ENCODE assay signal across 11 mouse cellular contexts in genomic region chr11:45855407-45856148, GRCm38 (mm10). TPM values are rescaled to one million over a fixed set of nuclear protein-coding genes. Genes with fewer than 3 reads are reported as not detected.
DNase-seq lines count a peak whose midpoint lies in the region; ATAC-seq and TF ChIP-seq lines count a peak whose summit lies in the region.
"Had no signal": no experiment of that assay in that cellular context is flagged by ENCODE, and none has a peak within 500 bp of the region (broad histone marks: within the 10 kb centered on the region; RNA-seq: fewer than 3 reads in every experiment).

No protein-coding gene starts in this region.

- peak; percentile 7 for DNase-seq in adrenal gland, postnatal 10 days
- DNase-seq in adrenal gland, postnatal 14 days: no peak
- no peak for DNase-seq in lung, postnatal 0 days (ENCODE audit: low spot score)
- DNase-seq in lung, adult 2 months: no peak
- DNase-seq in kidney, postnatal 25 days: peak; percentile 49 to 68
- DNase-seq in thymus, adult 18-20 months: no peak
- DNase-seq in embryo, embryonic 11 days: no peak
- DNase-seq: cerebellum, postnatal 10 days had no signal

- H3K36me3 ChIP-seq in lung, postnatal 0 days (ENCODE audit: insufficient read depth, low read length): no peaks in the 10 kb centered on the region
- no peaks in the 10 kb centered on the region for H3K36me3 ChIP-seq in stomach, embryonic 15.5 days
- H3K36me3 ChIP-seq: forebrain, embryonic 15.5 days had no signal

- TF ChIP-seq POLR2A in lung, adult 2 months (IDR thresholded peaks at IDR 0.05; ENCODE audit: borderline replicate concordance, extremely low read depth, low read depth, low read length): no peak

- H3K9ac ChIP-seq in lung, postnatal 0 days (replicated peaks; ENCODE audit: low read depth): no peak overlapping the region
- no peak overlapping the region for H3K9ac ChIP-seq in stomach, embryonic 15.5 days
- H3K9ac ChIP-seq: forebrain, embryonic 15.5 days had no signal

- H3K4me3 ChIP-seq in lung, postnatal 0 days (ENCODE audit: low read depth, low read length): no peak overlapping the region
- no peak overlapping the region for H3K4me3 ChIP-seq in lung, adult 2 months (replicated peaks; ENCODE audit: extremely low read depth, low read depth, low read length)
- no peak overlapping the region for H3K4me3 ChIP-seq in stomach, embryonic 15.5 days (replicated peaks)
- H3K4me3 ChIP-seq: forebrain, embryonic 15.5 days; myocyte had no signal

- no peak for ATAC-seq in lung, postnatal 0 days
- ATAC-seq in stomach, embryonic 15.5 days (ENCODE audit: insufficient read depth, low FRiP score, low read depth): peak; percentile 44
- ATAC-seq: forebrain, embryonic 15.5 days had no signal

- H3K9me3 ChIP-seq in lung, postnatal 0 days (ENCODE audit: low read length): no peaks in the 10 kb centered on the region
- H3K9me3 ChIP-seq in stomach, embryonic 15.5 days: no peaks in the 10 kb centered on the region
- H3K9me3 ChIP-seq: forebrain, embryonic 15.5 days had no signal

- H3K27me3 ChIP-seq in lung, postnatal 0 days (replicated peaks; ENCODE audit: insufficient read depth, low read length): no peaks in the 10 kb centered on the region
- H3K27me3 ChIP-seq in stomach, embryonic 15.5 days (replicated peaks): no peaks in the 10 kb centered on the region
- H3K27me3 ChIP-seq: forebrain, embryonic 15.5 days had no signal

- no peak for TF ChIP-seq CTCF in lung, postnatal 0 days (IDR thresholded peaks at IDR 0.05)
- no peak for TF ChIP-seq CTCF in lung, adult 2 months (IDR thresholded peaks at IDR 0.05; ENCODE audit: insufficient read depth, low read length)

- no peak for TF ChIP-seq EP300 in lung, postnatal 0 days (IDR thresholded peaks at IDR 0.05)

- peak overlapping the region; percentile 45 for H3K27ac ChIP-seq in lung, postnatal 0 days (ENCODE audit: low read length)
- H3K27ac ChIP-seq in stomach, embryonic 15.5 days: peak overlapping the region; percentile 48
- H3K27ac ChIP-seq: forebrain, embryonic 15.5 days had no signal

- 31% methylated on average over 7 of the region's 7 CpGs for WGBS in lung, postnatal 0 days
- 30% methylated on average over 7 of the region's 7 CpGs for whole genome bisulfite sequencing in lung, adult 2 months
- WGBS in stomach, embryonic 15.5 days: 36% methylated on average over 7 of the region's 7 CpGs

- H3K4me1 ChIP-seq in lung, postnatal 0 days (ENCODE audit: insufficient read depth, low read depth, low read length): peaks cover 7% of the 10 kb centered on the region; the same call in 1 of the 2 replicates
- peaks cover 24% of the 10 kb centered on the region for H3K4me1 ChIP-seq in lung, adult 2 months (ENCODE audit: control insufficient read depth, insufficient read depth, low read length)
- peaks cover 32% of the 10 kb centered on the region for H3K4me1 ChIP-seq in stomach, embryonic 15.5 days

- no peak overlapping the region for H3K4me2 ChIP-seq in lung, postnatal 0 days (replicated peaks; ENCODE audit: low read depth, low read length)
- peak overlapping the region; percentile 34 for H3K4me2 ChIP-seq in stomach, embryonic 15.5 days
- H3K4me2 ChIP-seq: forebrain, embryonic 15.5 days had no signal

RNA-seq across cellular contexts. Expression of gene Clint1, which starts 3.7 kb away (rescaled TPM):
- 10 to 100 TPM; 59.8 to 64.5 TPM for total RNA-seq in adrenal gland, postnatal 10 days (2021)
- total RNA-seq in adrenal gland, postnatal 14 days (2021): 66.5 and 67.2 TPM in 2 replicates
- 41.6 and 47.0 TPM in 2 replicates for polyA plus RNA-seq in lung, postnatal 0 days (2015; fragmentation: Nextera tagmentation; extraction: Ambion mirVana)
- polyA plus RNA-seq in lung, adult 2 months (2012; rRNA removed): 37.1 and 51.8 TPM in 2 replicates
- polyA plus RNA-seq in stomach, embryonic 15.5 days (2015; fragmentation: Nextera tagmentation; extraction: Ambion mirVana): 82.8 and 86.4 TPM in 2 replicates

Comparison
In these comparisons a context has a peak if more than half of its experiments do, and no peak if none do; other contexts are left out.
1. DNase-seq: peak in adrenal gland, postnatal 10 days (single experiment) and kidney, postnatal 25 days (2 of 2); none in adrenal gland, postnatal 14 days (single experiment), lung, postnatal 0 days (single experiment), lung, adult 2 months (single experiment), thymus, adult 18-20 months (0 of 2) and embryo, embryonic 11 days (single experiment).